Mouse (Mus musculus): ENCODE measurements around the gene Pnp2. TPM values are rescaled to one million over a fixed set of nuclear protein-coding genes. Genes with fewer than 3 reads are reported as not detected.
A peak's percentile ranks its signal among the peaks of the same experiment; 100 is the strongest.

Pnp2 gene
- total and polyA plus RNA-seq, 2 experiments from 2014 or later = 1.00 to 1.6 TPM

DNA sequence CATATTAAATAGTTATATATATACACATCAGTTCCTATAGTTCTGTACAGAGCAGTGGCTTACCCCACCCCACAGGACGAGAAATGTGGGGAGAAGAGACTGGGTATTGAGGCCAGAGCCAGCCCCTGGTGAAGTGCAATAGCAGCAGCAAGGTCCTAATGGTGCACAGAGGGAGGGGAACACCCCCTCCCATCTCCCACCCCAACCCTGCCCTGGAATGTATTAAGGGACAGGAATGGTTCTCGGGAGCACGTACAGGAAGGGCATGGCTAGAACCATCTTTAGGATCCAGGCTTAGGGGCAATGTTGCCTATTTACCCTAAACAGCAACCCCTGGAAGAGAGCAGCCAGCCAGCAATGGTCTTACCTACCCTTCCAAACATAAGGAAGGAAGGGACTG is 28.4 kb upstream of the Pnp2 start:
- DNase-seq = no peak
- 73% methylated on average over 3 of the region's 3 CpGs for WGBS
- ATAC-seq = no peak
- Histone ChIP-seq H3K4me2 (ENCODE audit: low read depth) (no peak overlapping the region), H3K9ac (no peak overlapping the region), H3K27me3 (ENCODE audit: insufficient read depth, low read length) (no peaks in the 10 kb centered on the region), H3K27ac (ENCODE audit: low read depth, low read length) (no peak overlapping the region), H3K4me3 (ENCODE audit: low read depth, low read length) (no peak overlapping the region), H3K36me3 (ENCODE audit: insufficient read depth) (peaks cover 27% of the 10 kb centered on the region), H3K4me1 (ENCODE audit: insufficient read depth) (peaks cover 20% of the 10 kb centered on the region), H3K9me3 (ENCODE audit: low read length) (no peaks in the 10 kb centered on the region)
- no peak for TF ChIP-seq CTCF (IDR thresholded peaks at IDR 0.05; ENCODE audit: low read depth)

DNA sequence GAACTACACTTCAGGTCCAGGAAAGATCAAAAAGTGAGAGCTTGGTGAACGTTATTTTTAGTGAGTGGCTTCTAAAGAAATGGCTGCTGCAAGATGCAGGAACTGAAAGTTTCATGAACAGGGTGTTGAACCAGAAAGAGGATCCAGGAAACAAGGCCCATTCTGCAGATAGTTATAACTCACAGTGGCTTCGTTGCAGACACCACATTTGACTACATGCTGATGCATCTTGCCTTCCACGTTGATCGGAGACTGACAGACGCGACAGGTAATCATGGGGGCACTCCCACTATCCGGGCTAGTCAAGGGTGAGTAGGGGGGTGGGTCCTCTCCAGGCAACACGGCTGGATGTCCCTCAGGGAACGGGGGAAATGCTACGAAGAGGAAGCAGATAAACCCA is 25.8 kb upstream of the Pnp2 start:
- peaks cover 27% of the 10 kb centered on the region for H3K36me3 ChIP-seq (ENCODE audit: insufficient read depth)
- no peaks in the 10 kb centered on the region for H3K9me3 ChIP-seq (ENCODE audit: low read length)
- peak overlapping the region; percentile 81 for H3K4me3 ChIP-seq (ENCODE audit: low read depth, low read length)
- H3K4me1 ChIP-seq (ENCODE audit: insufficient read depth) = peaks cover 15% of the 10 kb centered on the region
- H3K27me3 ChIP-seq (ENCODE audit: insufficient read depth, low read length) = no peaks in the 10 kb centered on the region
- DNase-seq = no peak
- no peak for TF ChIP-seq CTCF (IDR thresholded peaks at IDR 0.05; ENCODE audit: low read depth)
- peak overlapping the region; percentile 86 for H3K9ac ChIP-seq
- H3K27ac ChIP-seq (ENCODE audit: low read depth, low read length) = peak overlapping the region; percentile 90
- peak overlapping the region; percentile 62 for H3K4me2 ChIP-seq (ENCODE audit: low read depth)
- WGBS = 15% methylated on average over 10 of the region's 10 CpGs
- ATAC-seq = no peak

DNA sequence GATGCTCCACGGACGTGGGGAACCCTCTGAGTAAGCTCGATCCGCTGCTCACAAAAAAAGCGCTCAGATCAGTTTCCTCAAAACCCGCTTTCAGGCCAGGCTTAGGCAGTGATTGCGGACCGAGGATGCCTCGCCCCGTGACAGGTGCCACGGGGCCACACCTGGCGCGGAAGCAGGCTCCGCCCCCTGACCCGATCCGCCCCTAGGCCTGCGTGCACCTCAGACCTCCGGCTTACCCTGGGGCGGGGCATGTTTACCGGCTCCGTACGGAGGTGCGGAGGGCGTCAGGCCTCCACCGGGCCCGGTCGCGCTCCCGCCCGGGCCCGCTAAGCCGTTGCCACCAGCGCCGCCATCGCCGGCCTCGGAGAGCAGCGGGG is 25.4 kb upstream of the Pnp2 start:
- peaks cover 15% of the 10 kb centered on the region for H3K4me1 ChIP-seq (ENCODE audit: insufficient read depth)
- no peak for DNase-seq
- peak; percentile 21 for ATAC-seq
- H3K36me3 ChIP-seq (ENCODE audit: insufficient read depth) = peaks cover 27% of the 10 kb centered on the region
- H3K9me3 ChIP-seq (ENCODE audit: low read length) = no peaks in the 10 kb centered on the region
- peak overlapping the region; percentile 62 for H3K4me2 ChIP-seq (ENCODE audit: low read depth)
- TF ChIP-seq CTCF (IDR thresholded peaks at IDR 0.05; ENCODE audit: low read depth) = no peak
- H3K27ac ChIP-seq (ENCODE audit: low read depth, low read length) = peak overlapping the region; percentile 90
- no peaks in the 10 kb centered on the region for H3K27me3 ChIP-seq (ENCODE audit: insufficient read depth, low read length)
- H3K9ac ChIP-seq = peak overlapping the region; percentile 86
- peak overlapping the region; percentile 81 for H3K4me3 ChIP-seq (ENCODE audit: low read depth, low read length)
- 4% methylated on average over 34 of the region's 38 CpGs for WGBS

DNA sequence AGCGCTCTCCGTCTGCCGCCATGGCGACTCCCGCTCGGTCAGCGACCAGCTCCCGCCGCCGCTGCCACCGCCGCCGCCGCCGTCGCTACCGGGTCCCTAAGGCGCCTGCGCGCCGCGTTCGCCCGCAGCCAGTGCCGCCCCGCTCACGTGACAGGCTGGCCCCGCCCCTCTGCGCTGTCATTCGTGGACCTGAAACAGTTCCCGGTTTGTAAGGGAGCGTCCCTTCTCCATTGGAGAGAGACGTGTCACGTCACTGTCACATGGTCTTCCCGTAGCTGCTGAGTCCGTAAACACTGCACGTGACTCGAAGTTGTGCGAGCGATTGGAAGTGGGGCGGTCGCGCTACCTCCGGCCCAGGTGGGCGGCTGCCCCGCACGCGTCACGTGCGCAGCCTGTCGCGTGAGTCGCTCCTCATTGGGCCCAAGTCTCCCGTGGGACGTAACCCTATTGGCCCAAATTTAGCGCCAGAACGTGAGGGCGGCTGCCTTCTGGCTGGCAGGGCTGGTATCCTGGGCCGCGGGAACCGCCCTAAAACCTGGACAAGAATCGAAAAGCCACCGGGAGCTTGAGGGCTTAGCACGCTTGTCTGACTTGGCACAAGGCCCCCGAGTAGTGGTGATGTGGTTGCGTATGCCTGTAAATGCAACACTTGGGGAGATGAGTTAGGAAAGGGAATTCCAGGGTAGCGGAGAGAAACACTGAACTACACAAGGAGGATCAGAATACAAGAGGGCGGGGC is 24.9 kb upstream of the Pnp2 start, which contains the start of the genes Pip4p1 and Pnp:
Pip4p1 (minus strand) TSS at position 103 of the 739 bp plus-strand sequence.
Pnp (plus strand) TSS at position 329 of the 739 bp plus-strand sequence.
- DNase-seq (peak; percentile 99), ATAC-seq (peak; percentile 99)
- Histone ChIP-seq H3K36me3 (ENCODE audit: insufficient read depth) (peaks cover 27% of the 10 kb centered on the region), H3K4me1 (ENCODE audit: insufficient read depth) (peaks cover 11% of the 10 kb centered on the region), H3K4me3 (ENCODE audit: low read depth, low read length) (peak within 1 kb of the TSS; percentile 81), H3K27ac (ENCODE audit: low read depth, low read length) (peak within 1 kb of the TSS; percentile 90), H3K9ac (peak within 1 kb of the TSS; percentile 86), H3K27me3 (ENCODE audit: insufficient read depth, low read length) (no peaks in the 10 kb centered on the region), H3K9me3 (ENCODE audit: low read length) (no peaks in the 10 kb centered on the region), H3K4me2 (ENCODE audit: low read depth) (peak within 1 kb of the TSS; percentile 62)
- no peak for TF ChIP-seq CTCF (IDR thresholded peaks at IDR 0.05; ENCODE audit: low read depth)
- WGBS = 2% methylated on average over 68 of the region's 68 CpGs

DNA sequence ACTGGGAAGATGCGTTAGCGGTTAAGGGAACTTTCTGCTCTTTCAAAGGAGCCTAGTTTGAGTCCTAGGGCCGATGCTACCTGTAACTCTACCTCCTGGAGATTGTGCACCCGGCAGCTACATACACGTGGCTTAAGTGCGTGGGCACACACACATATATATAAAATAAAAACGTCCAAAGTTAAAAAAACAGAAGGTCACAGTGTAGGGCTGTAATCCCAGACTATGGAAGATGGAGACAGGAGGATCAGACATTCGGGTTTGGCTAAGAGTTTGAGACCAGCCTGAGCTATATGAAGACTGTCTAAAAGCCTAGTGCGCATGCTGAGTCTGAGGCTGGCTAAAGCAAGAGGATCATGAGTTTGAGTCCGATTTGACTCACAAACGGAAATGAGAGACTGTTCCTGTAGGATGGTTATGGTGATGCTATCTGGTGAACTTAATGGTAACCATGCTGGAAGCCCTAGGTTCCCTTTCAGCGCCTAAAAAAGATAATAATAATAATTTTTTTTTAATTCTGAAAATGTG is 24.2 kb upstream of the Pnp2 start:
- WGBS = 10% methylated on average over 12 of the region's 12 CpGs
- Histone ChIP-seq H3K4me2 (ENCODE audit: low read depth) (peak overlapping the region; percentile 54), H3K36me3 (ENCODE audit: insufficient read depth) (peaks cover 21% of the 10 kb centered on the region), H3K4me3 (ENCODE audit: low read depth, low read length) (peak overlapping the region; percentile 81), H3K9me3 (ENCODE audit: low read length) (no peaks in the 10 kb centered on the region), H3K4me1 (ENCODE audit: insufficient read depth) (peaks cover 8% of the 10 kb centered on the region; the same call in 1 of the 2 replicates), H3K27ac (ENCODE audit: low read depth, low read length) (peak overlapping the region; percentile 80), H3K27me3 (ENCODE audit: insufficient read depth, low read length) (no peaks in the 10 kb centered on the region), H3K9ac (peak overlapping the region; percentile 46)
- no peak for ATAC-seq
- DNase-seq = no peak
- TF ChIP-seq CTCF (IDR thresholded peaks at IDR 0.05; ENCODE audit: low read depth) = no peak

DNA sequence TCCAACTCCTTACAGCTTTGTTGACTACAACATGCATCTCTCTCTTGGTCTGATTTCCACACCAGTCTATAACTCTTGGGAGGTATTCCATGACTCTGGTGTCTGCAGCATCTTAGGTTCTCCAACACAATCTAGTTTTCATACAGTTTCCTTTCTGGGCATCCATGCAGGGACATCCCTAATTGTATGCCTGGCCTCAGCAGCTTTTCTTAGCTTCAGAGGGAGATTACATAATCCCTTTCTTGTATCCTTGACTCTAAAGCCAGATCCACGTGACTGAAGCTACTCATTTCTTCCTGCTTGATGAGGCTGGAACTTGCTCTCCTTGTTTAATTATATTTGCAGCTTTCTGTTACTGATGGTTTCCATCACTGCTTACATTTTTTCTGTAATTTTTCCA is 19.1 kb upstream of the Pnp2 start:
- no peak overlapping the region for H3K27ac ChIP-seq (ENCODE audit: low read depth, low read length)
- H3K36me3 ChIP-seq (ENCODE audit: insufficient read depth) = no peaks in the 10 kb centered on the region
- TF ChIP-seq CTCF (IDR thresholded peaks at IDR 0.05; ENCODE audit: low read depth) = no peak
- ATAC-seq = no peak
- H3K4me3 ChIP-seq (ENCODE audit: low read depth, low read length) = no peak overlapping the region
- 41% methylated on average over 1 of the region's 1 CpGs for WGBS
- H3K27me3 ChIP-seq (ENCODE audit: insufficient read depth, low read length) = no peaks in the 10 kb centered on the region
- DNase-seq = no peak
- H3K9ac ChIP-seq = no peak overlapping the region
- no peak overlapping the region for H3K4me2 ChIP-seq (ENCODE audit: low read depth)
- H3K9me3 ChIP-seq (ENCODE audit: low read length) = no peaks in the 10 kb centered on the region
- H3K4me1 ChIP-seq (ENCODE audit: insufficient read depth) = no peaks in the 10 kb centered on the region

All from forebrain, postnatal 0 days (tissue).